Mouse (Mus musculus) hindbrain, embryonic 13.5 days (tissue): Measurements from ENCODE around the gene Smc1b. TPM values are rescaled to one million over a fixed set of nuclear protein-coding genes. Genes with fewer than 3 reads are reported as not detected.
A peak's percentile ranks its signal among the peaks of the same experiment; 100 is the strongest.

Source experiments
- ATAC-seq: fragments of 200-750 bp; cut with Nextera tagmentation; 2 replicates; pipeline ENCODE4 v1.8.0; 2017; ENCODE audit warnings: moderate TSS enrichment; ENCODE audit not compliant: low FRiP score
- H3K27ac ChIP-seq: fragments of 300-500 bp; sonication (generic); 2 replicates; pipeline ENCODE4 v1.5.1; 2015; ENCODE audit warnings: inconsistent platforms, mild to moderate bottlenecking, moderate library complexity
- H3K27me3 ChIP-seq: fragments of 300-500 bp; sonication (generic); 2 replicates; pipeline ENCODE4 v1.6.1; 2015; ENCODE audit warnings: mild to moderate bottlenecking, inconsistent platforms
- H3K36me3 ChIP-seq: fragments of 300-500 bp; sonication (generic); 2 replicates; pipeline ENCODE4 v1.6.1; 2015; ENCODE audit warnings: mild to moderate bottlenecking, inconsistent platforms
- H3K4me1 ChIP-seq: fragments of 300-500 bp; sonication (generic); replicated peaks from 2 replicates; pipeline ENCODE4 v1.6.1; 2015; ENCODE audit warnings: inconsistent platforms
- H3K4me2 ChIP-seq: fragments of 300-500 bp; sonication (generic); 2 replicates; pipeline ENCODE4 v1.6.1; 2015; ENCODE audit warnings: inconsistent platforms, mild to moderate bottlenecking, moderate library complexity
- H3K4me3 ChIP-seq: fragments of 300-500 bp; sonication (generic); 2 replicates; pipeline ENCODE4 v1.5.1; 2015; ENCODE audit warnings: mild to moderate bottlenecking, inconsistent platforms
- H3K9ac ChIP-seq: fragments of 300-500 bp; sonication (generic); 2 replicates; pipeline ENCODE4 v1.6.1; 2015; ENCODE audit warnings: mild to moderate bottlenecking, inconsistent platforms
- H3K9me3 ChIP-seq: fragments of 300-500 bp; sonication (generic); 2 replicates; pipeline ENCODE4 v1.6.1; 2016; ENCODE audit warnings: inconsistent platforms
- WGBS: fragments of 180-500 bp; shearing (Covaris S2); methylation state at CpG from one replicate; pipeline ENCODE4 v1.1.7; 2015; 5-methylcytosine and 5-hydroxymethylcytosine counted together
- polyA plus RNA-seq: library from polyadenylated mRNA; unstranded; fragments of >200 nt; fragmentation: Nextera tagmentation; extraction: Ambion mirVana; gene quantifications from 2 replicates; pipeline ENCODE4 v1.2.1, GENCODE M21; 2015

Gene Smc1b
- polyA plus RNA-seq, 1 experiment from 2014 or later = 0.04 TPM

GRCm38 (mm10) chr15:85072651-85073050 is 59.1 kb downstream of the Smc1b start:
- no peak overlapping the region for H3K9ac ChIP-seq
- no peaks in the 10 kb centered on the region for H3K9me3 ChIP-seq
- H3K4me3 ChIP-seq = no peak overlapping the region
- ATAC-seq = no peak
- no peak overlapping the region for H3K4me2 ChIP-seq
- no peaks in the 10 kb centered on the region for H3K27me3 ChIP-seq
- H3K4me1 ChIP-seq = no peaks in the 10 kb centered on the region
- no peak overlapping the region for H3K27ac ChIP-seq
- H3K36me3 ChIP-seq = no peaks in the 10 kb centered on the region
- 96% methylated on average over 2 of the region's 2 CpGs for WGBS

DNA sequence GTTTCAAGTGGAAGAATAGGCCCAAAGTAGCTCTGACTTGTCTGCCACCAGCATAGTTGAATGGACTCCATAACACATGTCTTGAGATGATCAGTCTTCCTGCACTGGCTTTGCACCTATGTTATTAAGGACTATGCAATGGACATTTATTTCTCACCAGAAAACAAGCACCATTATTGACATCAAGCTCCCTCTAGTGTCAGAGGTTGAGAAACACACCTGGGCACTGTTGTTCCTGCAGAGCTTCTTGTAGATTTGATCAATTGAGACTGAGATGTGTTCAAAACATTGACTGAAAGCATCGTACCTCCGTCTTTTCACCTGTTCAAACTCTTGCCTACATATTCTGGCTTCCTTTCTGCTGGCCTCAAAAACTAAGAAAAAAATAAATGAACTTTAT is 61.2 kb downstream of the Smc1b start:
- 42% methylated on average over 2 of the region's 2 CpGs for WGBS
- ATAC-seq = no peak

GRCm38 (mm10) chr15:85063421-85063820 is 68.3 kb downstream of the Smc1b start:
- Histone ChIP-seq H3K4me2 (no peak overlapping the region), H3K9me3 (no peaks in the 10 kb centered on the region), H3K4me3 (no peak overlapping the region), H3K4me1 (no peaks in the 10 kb centered on the region), H3K27ac (no peak overlapping the region), H3K27me3 (no peaks in the 10 kb centered on the region), H3K9ac (no peak overlapping the region), H3K36me3 (peaks cover 33% of the 10 kb centered on the region)
- ATAC-seq = no peak
- 94% methylated on average over 2 of the region's 2 CpGs for WGBS

More for the DNA sequence above, 61.2 kb downstream of the Smc1b start:
- H3K9me3 ChIP-seq = no peaks in the 10 kb centered on the region
- no peak overlapping the region for H3K4me3 ChIP-seq
- no peak overlapping the region for H3K9ac ChIP-seq
- H3K27me3 ChIP-seq = no peaks in the 10 kb centered on the region
- no peak overlapping the region for H3K4me2 ChIP-seq
- no peaks in the 10 kb centered on the region for H3K4me1 ChIP-seq
- no peaks in the 10 kb centered on the region for H3K36me3 ChIP-seq
- H3K27ac ChIP-seq = no peak overlapping the region

- H3K4me2 ChIP-seq = no peak overlapping the region
Observed at GRCm38 (mm10) chr15:85055186-85055585, 76.6 kb downstream of the Smc1b start.

DNA sequence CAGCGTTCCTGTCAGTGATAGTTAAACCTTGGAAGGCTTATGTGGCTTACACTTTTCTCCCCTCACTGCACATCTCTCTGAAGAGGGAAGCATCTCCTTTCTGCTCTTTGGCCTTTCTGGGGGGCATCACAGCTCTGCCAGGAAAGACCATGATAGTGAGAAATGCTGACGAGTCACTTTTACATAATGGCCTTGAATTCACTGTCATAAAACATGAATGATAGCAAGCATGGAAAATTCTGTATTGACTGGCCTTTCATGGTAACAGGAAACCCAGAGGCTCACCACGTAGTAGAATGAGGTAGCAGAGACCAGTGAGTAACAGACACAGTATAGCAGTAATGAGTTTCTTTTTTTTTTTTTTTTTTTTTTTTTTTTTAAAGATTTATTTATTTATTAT is 77.7 kb downstream of the Smc1b start:
- Histone ChIP-seq H3K4me3 (no peak overlapping the region), H3K36me3 (peaks cover 79% of the 10 kb centered on the region), H3K9me3 (no peaks in the 10 kb centered on the region), H3K4me2 (no peak overlapping the region), H3K9ac (no peak overlapping the region), H3K27ac (no peak overlapping the region), H3K4me1 (no peaks in the 10 kb centered on the region), H3K27me3 (no peaks in the 10 kb centered on the region)
- ATAC-seq = no peak
- WGBS = 91% methylated on average over 3 of the region's 3 CpGs

More at GRCm38 (mm10) chr15:85055186-85055585, 76.6 kb downstream of the Smc1b start:
- H3K9me3 ChIP-seq = no peaks in the 10 kb centered on the region
- H3K9ac ChIP-seq = no peak overlapping the region
- ATAC-seq = no peak
- WGBS = 83% methylated on average over 4 of the region's 4 CpGs
- H3K27me3 ChIP-seq = no peaks in the 10 kb centered on the region
- no peak overlapping the region for H3K27ac ChIP-seq
- peaks cover 78% of the 10 kb centered on the region for H3K36me3 ChIP-seq
- H3K4me3 ChIP-seq = no peak overlapping the region
- no peaks in the 10 kb centered on the region for H3K4me1 ChIP-seq

DNA sequence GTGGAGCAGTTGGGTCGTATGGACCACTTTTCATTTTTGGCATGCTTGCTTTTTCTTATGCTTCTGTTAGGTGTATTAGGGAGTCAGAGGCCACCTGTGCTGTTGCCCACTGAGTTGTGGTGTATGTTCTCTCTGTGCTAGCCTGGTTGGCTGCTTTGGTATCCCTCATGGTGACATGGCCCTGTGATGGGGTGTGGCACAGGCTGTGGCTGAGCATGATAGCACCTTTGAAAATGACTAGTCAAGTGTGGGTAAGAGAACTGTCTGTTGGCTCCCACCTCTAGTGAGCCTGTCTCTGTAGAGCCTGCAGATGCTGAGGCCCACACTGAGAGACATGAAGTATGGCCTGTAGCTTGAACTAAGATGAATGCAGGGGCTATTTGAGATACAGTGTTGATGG is 82.0 kb downstream of the Smc1b start:
- H3K27me3 ChIP-seq = no peaks in the 10 kb centered on the region
- H3K9me3 ChIP-seq = no peaks in the 10 kb centered on the region
- no peak overlapping the region for H3K4me3 ChIP-seq
- no peak overlapping the region for H3K27ac ChIP-seq
- no peak overlapping the region for H3K9ac ChIP-seq
- no peaks in the 10 kb centered on the region for H3K4me1 ChIP-seq
- peaks cover 90% of the 10 kb centered on the region for H3K36me3 ChIP-seq
- H3K4me2 ChIP-seq = no peak overlapping the region
- no peak for ATAC-seq
- WGBS = 88% methylated on average over 1 of the region's 1 CpGs

- ATAC-seq = no peak
- no peak overlapping the region for H3K27ac ChIP-seq
- H3K9me3 ChIP-seq = no peaks in the 10 kb centered on the region
- no peak overlapping the region for H3K9ac ChIP-seq
- 96% methylated on average over 4 of the region's 4 CpGs for WGBS
- peaks cover 13% of the 10 kb centered on the region for H3K4me1 ChIP-seq
- H3K4me3 ChIP-seq = no peak overlapping the region
- H3K4me2 ChIP-seq = no peak overlapping the region
- peaks cover 74% of the 10 kb centered on the region for H3K36me3 ChIP-seq
- no peaks in the 10 kb centered on the region for H3K27me3 ChIP-seq
Observed at GRCm38 (mm10) chr15:85047865-85048264, 83.9 kb downstream of the Smc1b start.

- Histone ChIP-seq H3K4me2 (no peak overlapping the region), H3K4me1 (peaks cover 27% of the 10 kb centered on the region), H3K27me3 (no peaks in the 10 kb centered on the region), H3K27ac (no peak overlapping the region), H3K9ac (no peak overlapping the region), H3K4me3 (no peak overlapping the region), H3K36me3 (peaks cover 60% of the 10 kb centered on the region), H3K9me3 (no peaks in the 10 kb centered on the region)
- WGBS = 92% methylated on average over 14 of the region's 14 CpGs
- no peak for ATAC-seq
Observed at GRCm38 (mm10) chr15:85046230-85046950, 85.4 kb downstream of the Smc1b start.

DNA sequence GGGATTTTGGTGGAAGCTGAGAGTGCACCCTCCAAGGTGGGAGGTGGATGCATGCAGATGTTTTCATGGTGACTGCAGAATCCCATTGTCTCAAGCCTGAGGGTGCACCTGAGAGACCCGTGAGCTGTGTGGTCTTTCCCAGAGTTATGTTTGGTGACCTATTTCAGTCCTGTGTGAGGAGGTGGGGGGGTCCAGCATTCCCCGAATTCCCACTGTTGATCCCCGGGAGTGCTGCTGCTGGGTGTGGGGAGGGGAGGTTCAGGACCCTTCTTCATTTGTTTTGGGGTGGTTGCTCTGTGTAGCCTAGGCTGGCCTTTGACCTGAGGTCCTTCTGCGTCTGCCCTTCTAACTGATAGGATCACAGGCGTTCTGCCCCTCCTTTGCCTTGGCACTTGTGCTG is 88.0 kb downstream of the Smc1b start:
- Histone ChIP-seq H3K27me3 (no peaks in the 10 kb centered on the region), H3K4me1 (peaks cover 40% of the 10 kb centered on the region), H3K4me3 (no peak overlapping the region), H3K9me3 (no peaks in the 10 kb centered on the region), H3K9ac (no peak overlapping the region), H3K4me2 (peak overlapping the region; percentile 19; the same call in 1 of the 2 replicates), H3K36me3 (peaks cover 35% of the 10 kb centered on the region), H3K27ac (peak overlapping the region; percentile 74)
- 79% methylated on average over 5 of the region's 5 CpGs for whole genome bisulfite sequencing
- no peak for ATAC-seq

DNA sequence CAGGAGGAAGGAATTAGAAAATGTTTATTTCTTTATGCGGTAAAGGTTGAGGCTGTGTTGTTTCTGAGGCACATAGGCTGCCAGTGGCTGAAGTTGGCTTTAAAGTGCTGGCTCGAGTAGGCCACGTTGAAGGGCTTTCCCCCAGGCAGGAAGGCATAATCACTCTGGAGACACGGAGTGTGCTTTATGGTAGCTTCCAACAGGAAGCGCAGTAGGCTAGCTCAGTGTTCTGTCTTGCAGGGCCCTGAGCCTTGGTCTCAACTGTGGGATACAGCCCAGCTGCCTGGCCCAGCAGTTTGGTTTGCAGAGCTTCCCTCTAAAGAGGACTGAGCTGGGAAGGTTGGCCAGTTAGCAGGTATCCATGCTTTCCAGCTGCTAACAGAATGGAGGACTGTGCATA is 88.6 kb downstream of the Smc1b start:
- WGBS = 57% methylated on average over 5 of the region's 5 CpGs

DNA sequence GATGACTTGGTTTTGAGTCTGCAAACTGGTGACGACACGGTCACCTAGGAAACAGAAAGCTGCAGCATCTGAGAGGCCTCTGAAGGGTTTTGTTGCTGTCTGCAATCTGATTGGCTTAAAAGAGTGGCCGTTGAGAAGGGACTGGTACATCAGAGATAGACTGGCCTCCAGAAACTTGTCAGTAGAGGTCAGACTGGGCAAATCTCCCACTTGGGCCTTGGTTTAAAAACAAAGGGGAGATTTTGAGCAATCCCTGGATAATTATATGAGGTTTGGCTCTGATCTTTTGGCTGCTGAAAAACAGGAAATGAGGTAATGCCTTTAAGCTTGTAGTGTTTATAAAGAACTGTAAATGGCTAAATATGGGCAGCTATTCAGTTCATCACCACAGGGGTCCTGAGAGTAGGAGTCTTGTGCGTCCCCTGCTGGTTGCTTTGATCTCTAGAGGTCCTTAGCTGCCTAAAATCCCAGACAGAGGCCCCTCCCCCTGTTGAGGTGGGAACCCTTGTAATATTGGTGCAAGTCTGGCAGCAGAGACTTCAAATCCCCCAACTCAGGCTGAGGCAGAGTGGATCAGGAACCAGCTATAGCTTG is 89.3 kb downstream of the Smc1b start:
- Histone ChIP-seq H3K4me2 (no peak overlapping the region; the same call in 1 of the 2 replicates), H3K9ac (peak overlapping the region; percentile 51), H3K27ac (peak overlapping the region; percentile 74), H3K36me3 (peaks cover 22% of the 10 kb centered on the region), H3K9me3 (no peaks in the 10 kb centered on the region), H3K4me3 (no peak overlapping the region), H3K27me3 (no peaks in the 10 kb centered on the region), H3K4me1 (peaks cover 52% of the 10 kb centered on the region)
- ATAC-seq = peak; percentile 55; the same call in 1 of the 2 replicates
- 10% methylated on average over 4 of the region's 4 CpGs for WGBS

More for the DNA sequence above, 88.6 kb downstream of the Smc1b start:
- Histone ChIP-seq H3K27ac (peak overlapping the region; percentile 74), H3K4me2 (peak overlapping the region; percentile 19; the same call in 1 of the 2 replicates), H3K27me3 (no peaks in the 10 kb centered on the region), H3K4me1 (peaks cover 45% of the 10 kb centered on the region), H3K9me3 (no peaks in the 10 kb centered on the region), H3K36me3 (peaks cover 29% of the 10 kb centered on the region), H3K9ac (peak overlapping the region; percentile 51), H3K4me3 (no peak overlapping the region)
- no peak for ATAC-seq

DNA sequence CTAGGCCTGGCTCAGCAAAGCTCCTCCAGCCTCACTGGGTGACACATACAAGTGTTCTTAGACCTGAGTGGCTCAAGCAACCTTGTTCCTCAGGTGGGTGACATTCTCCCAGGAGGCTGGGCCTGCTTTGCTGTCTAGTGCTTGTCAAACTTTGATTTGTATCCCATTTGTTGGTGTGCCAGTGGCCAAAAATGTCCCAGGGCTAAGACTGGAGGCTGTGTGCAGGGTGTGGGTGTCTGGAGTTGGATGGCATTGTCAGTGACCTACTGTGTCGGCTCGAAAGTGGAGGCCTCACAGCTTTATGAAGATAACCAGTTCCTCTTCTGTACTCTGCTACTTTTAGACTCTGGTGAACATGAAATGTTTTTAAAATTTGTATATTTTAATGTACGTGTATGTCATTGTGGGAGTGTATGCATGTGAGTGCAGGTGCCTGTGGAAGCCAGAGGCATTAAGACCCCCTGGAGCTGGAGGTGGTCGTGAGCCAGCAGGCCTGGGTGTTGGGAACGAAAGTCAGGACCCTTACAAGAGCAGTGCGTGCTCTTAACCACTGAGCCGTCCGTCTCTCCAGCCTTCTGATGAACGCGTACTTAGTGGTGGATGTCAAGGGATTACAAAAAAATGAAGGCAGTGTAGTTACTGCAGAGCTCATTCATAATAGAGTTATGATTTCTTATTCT is 90.1 kb downstream of the Smc1b start:
- no peaks in the 10 kb centered on the region for H3K9me3 ChIP-seq
- H3K36me3 ChIP-seq = peaks cover 14% of the 10 kb centered on the region
- H3K4me2 ChIP-seq = no peak overlapping the region
- peaks cover 54% of the 10 kb centered on the region for H3K4me1 ChIP-seq
- H3K27me3 ChIP-seq = no peaks in the 10 kb centered on the region
- peak overlapping the region; percentile 74 for H3K27ac ChIP-seq
- ATAC-seq = no peak
- no peak overlapping the region for H3K9ac ChIP-seq
- H3K4me3 ChIP-seq = no peak overlapping the region
- 84% methylated on average over 10 of the region's 10 CpGs for WGBS
